Mouse (Mus musculus): ENCODE data around the gene Tardbp. TPM values are rescaled to one million over a fixed set of nuclear protein-coding genes. Genes with fewer than 3 reads are reported as not detected.

Tardbp gene
- total RNA-seq (2021): 100 to 1,000 TPM; 199 to 221 TPM
- long read RNA-seq, full-length matches to known transcripts: 16 of 56 reads
- long read RNA-seq, partial matches to known transcripts: 6 of 56 reads
- long read RNA-seq, other reads (novel, unspliced or antisense): 34 of 56 reads

GRCm38 (mm10) chr4:148626623-148627185 lies at the start of gene Tardbp:
Gene Tardbp, minus strand, starts transcription at chr4:148627019.
- DNase-seq (ENCODE audit: low spot score in 2 of 2): peak; percentile 95 to 97

DNA sequence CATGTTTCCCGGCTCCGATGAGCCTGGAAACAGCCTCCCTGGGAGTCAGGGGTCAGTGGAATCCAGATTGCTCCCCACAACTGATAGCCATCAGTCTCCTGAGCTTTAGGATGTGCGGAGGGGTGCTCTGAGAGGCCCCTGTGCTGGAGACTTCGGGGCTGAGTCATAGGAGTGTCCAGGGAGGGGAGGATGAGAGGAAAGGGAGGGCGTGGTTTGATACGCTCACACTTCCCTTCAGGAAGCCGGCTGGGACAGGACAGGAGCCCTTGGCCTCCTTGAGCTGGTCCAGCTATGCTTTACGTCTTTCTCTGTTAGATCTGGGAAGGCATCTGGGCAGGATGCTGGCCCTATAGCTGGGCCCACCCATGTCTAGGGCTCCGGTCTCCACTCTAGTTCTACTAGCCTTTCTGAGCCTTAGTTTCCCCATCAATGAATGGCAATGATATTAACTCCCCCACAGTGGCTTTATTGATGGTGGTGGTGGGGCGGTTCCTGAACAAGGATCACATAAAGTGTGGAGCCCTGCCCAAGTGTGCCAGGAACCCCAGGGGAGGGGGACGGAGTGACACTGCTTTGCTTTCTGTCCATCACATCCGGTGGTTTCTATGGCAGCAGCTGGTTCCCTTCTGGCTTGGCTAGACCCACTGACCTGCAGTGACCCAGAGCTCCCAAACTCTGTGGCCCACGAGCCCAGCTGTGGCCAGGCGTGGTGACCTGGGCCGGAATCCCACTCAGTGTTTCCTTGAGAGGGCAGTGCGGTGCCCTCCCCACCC lies 49.6 kb upstream of the Tardbp start:
- no peak for DNase-seq (ENCODE audit: low spot score in 2 of 2)

GRCm38 (mm10) chr4:148675043-148675442 lies 48.2 kb upstream of the Tardbp start:
- no peak for DNase-seq (ENCODE audit: low spot score in 2 of 2)

- DNase-seq (ENCODE audit: low spot score in 2 of 2): no peak
Observed at GRCm38 (mm10) chr4:148671230-148671947, 44.6 kb upstream of the Tardbp start.

DNA sequence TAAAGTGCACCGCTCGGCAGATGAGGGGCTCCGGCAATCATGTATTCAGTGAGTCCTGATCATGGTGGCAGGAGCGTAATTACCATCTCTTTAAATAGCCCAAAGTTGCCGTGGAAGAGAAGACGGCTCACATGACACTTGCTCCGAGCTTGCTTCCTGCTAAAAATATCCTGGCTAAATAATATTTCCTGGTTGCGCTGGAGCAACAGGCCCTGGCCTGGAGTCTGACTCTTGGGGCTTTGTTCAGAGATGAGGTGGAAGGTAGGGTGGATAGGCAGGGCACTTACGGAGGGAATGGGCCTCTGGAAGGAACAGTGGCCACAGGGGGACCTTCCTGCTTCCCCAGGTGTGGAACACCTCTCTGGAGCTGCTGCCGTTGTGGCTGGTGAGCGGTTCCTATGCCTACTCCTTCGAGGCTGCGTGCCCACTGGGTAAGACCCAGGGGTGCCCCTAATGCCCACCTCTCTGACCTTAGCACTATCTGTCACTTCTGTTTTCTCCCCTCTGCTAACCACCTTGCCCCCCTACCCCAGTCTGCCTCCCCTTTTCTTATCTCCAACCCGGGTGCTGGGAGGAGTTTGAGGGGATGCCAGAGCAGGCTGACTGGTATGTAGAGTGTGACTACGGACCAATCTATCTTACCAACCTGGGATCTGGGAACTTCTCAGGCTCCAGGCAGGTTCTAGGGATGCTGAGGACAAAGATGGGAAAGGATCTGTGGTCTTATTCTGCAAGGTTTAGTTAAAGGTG lies 40.4 kb upstream of the Tardbp start:
- no peak for DNase-seq (ENCODE audit: low spot score in 2 of 2)

- no peak for DNase-seq (ENCODE audit: low spot score in 2 of 2)
Observed at GRCm38 (mm10) chr4:148664021-148664420, 37.2 kb upstream of the Tardbp start.

- DNase-seq (ENCODE audit: low spot score in 2 of 2): no peak
Observed at GRCm38 (mm10) chr4:148663326-148663725, 36.5 kb upstream of the Tardbp start.

GRCm38 (mm10) chr4:148662168-148662965 lies 35.5 kb upstream of the Tardbp start:
- peak; percentile 68 to 70 for DNase-seq (ENCODE audit: low spot score in 2 of 2)

DNA sequence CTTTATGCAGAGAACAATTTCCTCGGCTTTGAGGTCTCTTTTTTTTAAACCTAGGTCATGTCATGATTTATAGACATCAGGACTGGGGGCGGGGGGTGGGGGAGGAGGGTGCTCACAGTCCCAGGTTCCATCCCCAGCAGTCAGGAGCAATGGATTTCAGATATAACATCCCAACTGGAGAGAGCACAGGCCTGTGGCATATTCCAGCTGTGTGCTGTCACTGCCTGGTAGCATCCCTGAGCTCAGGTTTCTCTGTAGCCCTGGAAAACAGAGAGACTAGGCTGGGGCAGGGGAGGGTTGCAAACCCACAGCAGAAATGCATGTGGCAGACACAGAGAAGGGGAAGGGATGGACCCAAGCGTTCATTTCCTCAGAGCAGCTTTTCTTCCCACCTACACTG lies 33.4 kb upstream of the Tardbp start:
- no peak for DNase-seq (ENCODE audit: low spot score in 2 of 2)

DNA sequence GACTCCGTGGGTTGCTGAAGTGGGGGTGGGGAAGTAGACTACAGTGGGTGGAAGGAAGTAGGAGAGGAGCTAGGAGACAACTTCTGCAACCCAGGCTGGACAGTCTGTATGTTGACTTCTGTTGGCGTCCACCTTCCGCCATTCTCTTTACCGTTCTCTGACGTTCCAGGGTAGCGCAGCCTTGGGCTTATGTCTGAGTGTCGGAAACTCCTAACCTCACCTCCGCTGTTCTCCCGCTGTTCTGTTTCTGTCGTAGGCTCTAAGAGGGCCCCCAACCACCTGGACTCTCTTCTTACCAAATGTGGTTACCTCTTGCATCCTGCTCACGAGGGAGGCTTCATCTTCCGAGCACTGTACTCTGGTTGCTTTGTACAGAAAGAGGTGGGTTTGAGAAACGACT lies 31.0 kb upstream of the Tardbp start:
- no peak for DNase-seq (ENCODE audit: low spot score in 2 of 2)

DNA sequence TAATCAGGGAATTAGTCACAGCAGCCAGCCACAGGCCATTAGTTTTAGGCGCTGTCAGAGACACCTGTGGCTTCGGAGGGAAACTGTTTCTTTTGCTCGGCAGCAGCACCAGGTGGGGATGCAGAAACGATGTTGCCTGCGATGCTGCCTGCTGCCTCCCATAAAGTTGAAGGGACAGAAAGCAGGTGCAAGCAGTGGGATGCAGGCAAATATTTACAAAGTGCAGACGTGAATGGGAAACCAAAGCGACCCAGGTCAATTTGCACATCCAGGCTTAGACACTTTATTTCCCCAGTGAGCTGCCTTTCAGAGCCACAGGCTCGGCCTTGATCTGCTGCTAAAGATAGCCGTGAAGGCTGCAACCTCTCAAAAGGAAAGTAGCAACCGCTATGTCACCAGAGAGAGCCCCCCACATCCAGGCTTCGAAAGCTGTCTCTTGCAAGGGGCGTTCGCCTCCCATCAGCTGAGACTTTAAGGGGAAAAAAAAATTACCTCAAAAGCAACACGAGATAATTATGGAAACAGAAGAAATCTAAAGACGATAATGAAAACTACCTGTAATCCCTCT lies 30.0 kb upstream of the Tardbp start:
- no peak for DNase-seq (ENCODE audit: low spot score in 2 of 2)

- peak; percentile 37 for DNase-seq (ENCODE audit: low spot score in 2 of 2)
Observed at GRCm38 (mm10) chr4:148654701-148655398, 28.0 kb upstream of the Tardbp start.

DNA sequence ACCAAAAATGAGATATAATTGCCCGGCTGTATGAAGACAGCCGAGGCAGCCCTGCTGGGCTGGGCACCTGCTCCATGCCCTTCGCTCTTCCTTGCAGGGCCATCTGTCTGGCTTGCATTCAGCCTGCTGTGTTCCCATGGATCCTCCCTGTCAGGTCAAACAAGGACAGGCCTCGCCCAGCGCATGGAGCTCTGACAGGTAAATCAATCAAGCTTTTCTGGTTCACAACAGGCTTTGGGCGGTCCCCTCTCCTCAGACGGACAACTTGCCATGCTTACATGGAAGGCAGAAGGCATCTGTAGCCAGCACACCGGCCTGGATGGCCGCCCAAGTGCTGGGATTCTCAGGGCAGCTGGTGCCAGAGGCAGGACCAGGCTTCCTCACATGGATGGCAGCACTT lies 24.2 kb upstream of the Tardbp start:
- no peak for DNase-seq (ENCODE audit: low spot score in 2 of 2)

- DNase-seq (ENCODE audit: low spot score in 2 of 2): no peak
Observed at GRCm38 (mm10) chr4:148649309-148649708, 22.5 kb upstream of the Tardbp start.

GRCm38 (mm10) chr4:148646616-148647015 lies 19.8 kb upstream of the Tardbp start:
- DNase-seq (ENCODE audit: low spot score in 2 of 2): peak in 1 of 2 experiments; percentile 21

DNA sequence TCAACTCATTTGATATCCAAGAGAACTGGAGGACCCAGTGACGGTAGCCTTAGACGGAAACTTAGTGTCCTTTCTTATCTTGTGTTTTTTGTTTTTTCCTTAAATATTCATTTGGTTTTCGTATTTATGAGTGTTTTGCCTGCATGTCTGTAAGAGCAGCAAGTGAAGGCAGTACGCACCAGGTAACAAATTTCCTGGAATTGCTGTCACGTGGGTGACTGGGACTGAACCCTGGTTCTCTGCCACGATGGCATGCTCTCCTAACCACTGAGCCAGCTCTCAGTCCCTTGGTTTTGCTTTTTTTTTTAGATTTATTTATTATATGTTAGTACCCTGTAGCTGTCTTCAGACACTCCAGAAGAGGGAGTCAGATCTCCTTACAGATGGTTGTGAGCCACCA lies 18.1 kb upstream of the Tardbp start:
- no peak for DNase-seq (ENCODE audit: low spot score in 2 of 2)

DNA sequence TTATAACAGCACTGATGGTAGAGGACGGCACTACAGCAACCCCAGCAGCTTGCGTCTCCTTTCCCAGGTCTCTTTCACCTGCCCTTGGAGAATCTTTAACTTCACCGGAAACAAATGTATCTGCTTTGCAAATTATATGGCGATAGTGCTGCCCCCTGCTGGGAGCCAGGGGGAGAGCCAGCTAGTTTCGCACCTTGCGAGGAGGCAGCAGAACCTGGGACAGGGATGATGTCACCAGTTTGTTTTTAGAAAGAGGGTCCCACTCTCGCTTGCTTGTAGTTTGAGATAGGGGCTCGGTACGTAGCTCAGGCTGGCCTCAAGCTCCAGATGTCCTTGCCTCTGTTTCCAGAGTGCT lies 17.3 kb upstream of the Tardbp start:
- DNase-seq (ENCODE audit: low spot score in 2 of 2): peak; percentile 62 to 76

DNA sequence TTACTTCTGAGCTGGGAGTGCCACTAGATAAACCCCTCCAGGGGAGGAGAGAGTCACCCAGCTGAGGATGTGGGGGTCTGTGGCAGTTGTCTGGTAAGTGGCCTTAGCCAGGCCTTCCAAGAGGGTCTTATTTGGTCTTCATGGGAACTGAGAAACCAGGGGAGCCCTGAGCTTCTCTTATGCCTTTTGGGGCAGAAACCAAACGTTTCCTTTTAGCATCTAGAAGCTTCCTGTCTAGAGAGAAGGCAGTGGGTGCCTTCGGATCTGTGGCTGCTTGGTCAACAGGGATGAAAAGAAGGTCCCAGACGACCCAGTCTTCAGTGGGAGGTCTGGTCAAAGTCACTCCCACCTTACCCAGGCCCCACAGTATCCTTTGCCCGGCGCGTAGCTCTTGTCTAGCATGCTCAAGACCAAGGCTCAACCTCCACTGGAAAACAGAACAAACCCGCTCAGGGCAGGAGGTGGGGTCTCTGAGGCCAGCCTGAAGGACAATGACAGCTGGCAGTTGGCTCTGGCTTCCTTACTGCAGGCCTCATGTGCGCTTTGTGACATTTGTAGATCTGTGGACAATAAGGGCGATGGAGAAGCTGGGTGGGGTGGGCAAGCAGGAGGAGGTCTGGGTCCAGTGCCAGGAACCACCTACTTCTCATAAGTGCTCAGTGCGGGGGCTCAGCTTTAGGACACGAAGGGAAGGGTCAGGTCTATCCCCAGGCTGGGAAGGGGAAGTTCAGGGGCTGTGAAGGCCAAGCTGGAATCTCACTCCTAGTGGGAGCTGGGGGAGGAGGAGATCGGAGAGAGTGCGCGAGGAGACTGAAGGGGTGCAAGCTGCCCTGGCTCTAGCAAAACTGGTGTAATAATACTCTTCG lies 16.7 kb upstream of the Tardbp start, which contains the start of gene Gm572:
TSS of gene Gm572 (plus strand) at position 27 of the 866 bp plus-strand sequence.
- no peak for DNase-seq (ENCODE audit: low spot score in 2 of 2)

DNA sequence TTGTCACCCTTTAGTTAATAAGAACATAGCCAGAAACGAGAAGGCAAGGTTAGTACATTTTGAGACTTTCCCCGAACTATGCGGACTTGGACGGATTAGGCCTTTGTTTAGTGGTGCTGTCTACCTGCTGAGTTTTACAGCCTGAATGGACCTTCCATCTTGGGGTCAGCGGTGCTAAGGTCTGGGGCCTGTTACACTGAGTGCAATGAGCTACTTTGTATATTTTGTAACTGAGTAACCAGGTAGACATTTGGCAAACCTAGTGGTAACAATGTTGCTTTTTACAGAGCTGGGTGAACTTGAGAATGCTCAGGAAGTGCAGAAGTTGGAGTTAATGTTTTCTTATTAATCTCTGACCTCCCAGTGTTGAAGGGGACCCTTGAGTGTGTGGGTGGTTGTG lies 14.3 kb upstream of the Tardbp start:
- no peak for DNase-seq (ENCODE audit: low spot score in 2 of 2)
